In the genomic region with DNA sequence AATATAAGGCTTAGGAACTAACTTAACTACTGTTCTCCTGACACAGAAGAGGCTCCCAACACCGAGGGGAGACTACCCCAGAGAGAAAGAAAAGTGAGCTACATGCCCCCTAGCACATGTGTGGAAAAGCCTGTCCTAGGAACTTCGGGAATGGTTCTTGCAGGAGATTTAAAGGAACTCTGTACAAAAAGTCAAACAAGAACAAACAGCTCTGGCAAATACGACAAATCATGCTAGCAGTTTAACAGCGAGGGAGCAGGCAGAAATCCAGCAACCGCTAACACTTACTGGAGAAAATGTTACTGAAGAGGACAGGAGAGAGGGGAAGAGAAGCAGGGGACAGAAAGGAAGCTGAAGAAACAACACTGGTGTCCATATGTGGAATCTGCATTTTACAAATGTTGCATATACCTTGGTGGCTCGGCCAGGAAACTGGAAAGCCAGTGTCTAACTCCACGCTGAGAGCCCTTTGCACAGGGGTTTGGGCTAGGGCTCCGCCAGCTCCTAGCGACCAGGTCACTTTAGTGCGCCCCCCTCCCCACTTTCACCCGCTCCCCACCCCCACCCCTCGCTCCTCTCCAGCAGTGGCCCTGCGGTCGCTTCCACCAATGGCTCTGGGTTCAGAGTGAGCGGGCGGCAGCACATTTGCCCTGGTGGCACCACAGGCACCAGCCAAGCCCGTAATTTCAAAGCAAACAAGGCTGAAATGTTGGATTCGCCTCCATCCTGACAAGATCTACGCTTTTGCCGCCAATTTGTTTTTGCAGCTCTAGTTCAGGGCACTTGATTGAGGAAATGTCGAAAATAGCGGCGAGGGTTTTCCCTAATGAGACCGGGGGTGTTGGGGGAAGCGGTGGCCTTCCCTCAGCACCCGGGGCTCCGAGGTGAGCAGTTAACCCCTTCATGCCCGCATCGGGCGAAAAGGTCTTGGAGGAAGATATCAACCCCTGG, we compare ENCODE assay signal across 8 mouse cellular contexts. TPM values are rescaled to one million over a fixed set of nuclear protein-coding genes. Genes with fewer than 3 reads are reported as not detected.
DNase-seq lines count a peak whose midpoint lies in the region; ATAC-seq and TF ChIP-seq lines count a peak whose summit lies in the region.

No protein-coding gene starts in this region.

- no peak overlapping the region for H3K27ac ChIP-seq in lung, embryonic 14.5 days (ENCODE audit: low read depth)
- no peak overlapping the region for H3K27ac ChIP-seq in forebrain, embryonic 12.5 days
- peak overlapping the region; percentile 75 for H3K27ac ChIP-seq in intestine, embryonic 14.5 days (ENCODE audit: low read depth)
- no peak overlapping the region for H3K27ac ChIP-seq in neural tube, embryonic 15.5 days (replicated peaks)

- DNase-seq in lung, embryonic 14.5 days: no peak
- DNase-seq in lung, postnatal 36 days: no peak
- DNase-seq in intestine, embryonic 14.5 days (ENCODE audit: low spot score): peak; percentile 76
- DNase-seq in adrenal gland, adult 8-10 months: no peak
- no peak for DNase-seq in cerebellum, adult 18-20 months

- no peak overlapping the region for H3K9ac ChIP-seq in lung, embryonic 14.5 days
- H3K9ac ChIP-seq in forebrain, embryonic 12.5 days: no peak overlapping the region
- peak overlapping the region; percentile 58 for H3K9ac ChIP-seq in intestine, embryonic 14.5 days (ENCODE audit: low read length)
- H3K9ac ChIP-seq in neural tube, embryonic 15.5 days (replicated peaks): no peak overlapping the region

- no peaks in the 10 kb centered on the region for H3K9me3 ChIP-seq in lung, embryonic 14.5 days (ENCODE audit: low read depth, low read length)
- H3K9me3 ChIP-seq in forebrain, embryonic 12.5 days: no peaks in the 10 kb centered on the region
- H3K9me3 ChIP-seq in intestine, embryonic 14.5 days (ENCODE audit: control insufficient read depth, low read length): no peaks in the 10 kb centered on the region
- H3K9me3 ChIP-seq in neural tube, embryonic 15.5 days (replicated peaks): no peaks in the 10 kb centered on the region

- peak overlapping the region; percentile 16 for H3K4me3 ChIP-seq in lung, embryonic 14.5 days (ENCODE audit: low read depth, low read length)
- H3K4me3 ChIP-seq in forebrain, embryonic 12.5 days (replicated peaks): peak overlapping the region; percentile 10; the same call in 1 of the 2 replicates
- peak overlapping the region; percentile 39 for H3K4me3 ChIP-seq in intestine, embryonic 14.5 days (ENCODE audit: low read depth, low read length)
- 0 out of 2 replicates have a peak overlapping the region, but pooled peaks have one; percentile 4 for H3K4me3 ChIP-seq in neural tube, embryonic 15.5 days (replicated peaks)

- ATAC-seq in lung, embryonic 14.5 days (ENCODE audit: insufficient read depth): peak; percentile 24; the same call in 1 of the 2 replicates
- ATAC-seq in forebrain, embryonic 12.5 days (ENCODE audit: low FRiP score): peak; percentile 48; the same call in 1 of the 2 replicates
- peak; percentile 53 for ATAC-seq in intestine, embryonic 14.5 days (replicated peaks; ENCODE audit: low FRiP score, low TSS enrichment, low read depth)
- no peak for ATAC-seq in neural tube, embryonic 15.5 days (ENCODE audit: low FRiP score)
- no peak for ATAC-seq in monocyte, adult 5-6 weeks (replicated peaks; ENCODE audit: insufficient number of reproducible peaks, low FRiP score, low TSS enrichment, poor library complexity, severe bottlenecking)

- H3K36me3 ChIP-seq in lung, embryonic 14.5 days (ENCODE audit: insufficient read depth): no peaks in the 10 kb centered on the region
- H3K36me3 ChIP-seq in forebrain, embryonic 12.5 days (replicated peaks): no peaks in the 10 kb centered on the region
- H3K36me3 ChIP-seq in intestine, embryonic 14.5 days (ENCODE audit: control insufficient read depth, insufficient read depth, low read length): no peaks in the 10 kb centered on the region
- no peaks in the 10 kb centered on the region for H3K36me3 ChIP-seq in neural tube, embryonic 15.5 days

- H3K4me1 ChIP-seq in lung, embryonic 14.5 days (ENCODE audit: insufficient read depth): no peaks in the 10 kb centered on the region
- H3K4me1 ChIP-seq in forebrain, embryonic 12.5 days: peaks cover 10% of the 10 kb centered on the region
- peaks cover 10% of the 10 kb centered on the region; the same call in 1 of the 2 replicates for H3K4me1 ChIP-seq in intestine, embryonic 14.5 days (replicated peaks; ENCODE audit: control insufficient read depth, insufficient read depth, low read length)
- H3K4me1 ChIP-seq in neural tube, embryonic 15.5 days: peaks cover 8% of the 10 kb centered on the region

- peaks cover 84% of the 10 kb centered on the region for H3K27me3 ChIP-seq in lung, embryonic 14.5 days (ENCODE audit: insufficient read depth, low read length)
- H3K27me3 ChIP-seq in forebrain, embryonic 12.5 days: peaks cover 69% of the 10 kb centered on the region
- peaks cover 55% of the 10 kb centered on the region for H3K27me3 ChIP-seq in intestine, embryonic 14.5 days (replicated peaks; ENCODE audit: control insufficient read depth, insufficient read depth, low read length)
- H3K27me3 ChIP-seq in neural tube, embryonic 15.5 days (replicated peaks): peaks cover 79% of the 10 kb centered on the region

- under 1% methylated on average over 30 of the region's 30 CpGs for WGBS in lung, embryonic 14.5 days
- under 1% methylated on average over 30 of the region's 30 CpGs for WGBS in forebrain, embryonic 12.5 days
- WGBS in intestine, embryonic 14.5 days: 1% methylated on average over 30 of the region's 30 CpGs
- under 1% methylated on average over 30 of the region's 30 CpGs for WGBS in neural tube, embryonic 15.5 days

- no peak for TF ChIP-seq CTCF in lung, embryonic 14.5 days (IDR thresholded peaks at IDR 0.05; ENCODE audit: low read depth)

- peak overlapping the region; percentile 52 for H3K4me2 ChIP-seq in lung, embryonic 14.5 days
- peak overlapping the region; percentile 29 for H3K4me2 ChIP-seq in forebrain, embryonic 12.5 days
- H3K4me2 ChIP-seq in intestine, embryonic 14.5 days (ENCODE audit: low read length): peak overlapping the region; percentile 92
- peak overlapping the region; percentile 32 for H3K4me2 ChIP-seq in neural tube, embryonic 15.5 days

RNA-seq across cellular contexts. Expression of a gene that starts 8.5 kb away (rescaled TPM):
- polyA plus RNA-seq in lung, embryonic 14.5 days (2014; fragmentation: Nextera tagmentation; extraction: Ambion mirVana): 0.16 and 0.24 TPM in 2 replicates
- polyA plus RNA-seq in forebrain, embryonic 12.5 days (2016; fragmentation: Nextera tagmentation; extraction: Ambion mirVana): not detected in 2 replicates
- polyA plus RNA-seq in intestine, embryonic 14.5 days (2014; fragmentation: Nextera tagmentation; extraction: Ambion mirVana): 13.1 and 15.9 TPM in 2 replicates
- 1.0 TPM in 1 of 2 replicates, not detected in the other for polyA plus RNA-seq in neural tube, embryonic 15.5 days (2015; fragmentation: Nextera tagmentation; extraction: Ambion mirVana)
- total RNA-seq in monocyte, adult 5-6 weeks (2017): not detected in 3 replicates
- total RNA-seq in adrenal gland, adult 8-10 months (2022): 10 to 100 TPM; 41.8 to 70.8 (median 51.0) TPM

Comparison
In these comparisons a context has a peak if more than half of its experiments do, and no peak if none do; other contexts are left out.
1. ATAC-seq: peak in lung, embryonic 14.5 days (single experiment), forebrain, embryonic 12.5 days (single experiment) and intestine, embryonic 14.5 days (single experiment); none in neural tube, embryonic 15.5 days (single experiment) and monocyte, adult 5-6 weeks (single experiment).
2. H3K4me2 ChIP-seq: peak in every context shown above with its lines; median percentile 92 in intestine, embryonic 14.5 days; 52 in lung, embryonic 14.5 days; 32 in neural tube, embryonic 15.5 days; 29 in forebrain, embryonic 12.5 days.
3. Peak in every context shown above with its lines, with median percentiles within 50 percentile points of each other: H3K4me3 ChIP-seq.